Mouse (Mus musculus) embryo, embryonic 10 days (tissue): ENCODE results near the gene Cad.

ENCODE experiments used
- DNase-seq: peaks from one replicate; pipeline ENCODE4 v3.0.0-alpha.2; 2015; ENCODE audit warnings: low spot score

Gene Cad

DNA sequence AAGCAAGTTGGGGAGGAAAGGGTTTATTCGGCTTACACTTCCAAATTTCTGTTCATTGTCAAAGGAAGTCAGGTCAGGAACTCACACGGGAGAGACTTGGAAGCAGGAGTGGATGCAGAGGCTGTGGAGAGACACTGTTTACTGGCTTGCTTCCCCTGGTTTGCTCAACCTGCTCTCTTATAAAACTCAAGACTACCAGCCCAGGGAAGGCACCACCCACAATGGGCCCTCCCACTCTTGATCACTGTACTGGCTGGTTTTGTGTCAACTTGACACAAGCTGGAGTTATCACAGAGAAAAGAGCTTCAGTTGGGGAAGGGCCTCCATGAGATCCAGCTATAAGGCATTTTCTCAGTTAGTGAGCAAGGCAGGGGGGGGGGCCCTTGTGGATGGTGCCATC is 16.5 kb downstream of the Cad start:
- DNase-seq, result no peak

DNA sequence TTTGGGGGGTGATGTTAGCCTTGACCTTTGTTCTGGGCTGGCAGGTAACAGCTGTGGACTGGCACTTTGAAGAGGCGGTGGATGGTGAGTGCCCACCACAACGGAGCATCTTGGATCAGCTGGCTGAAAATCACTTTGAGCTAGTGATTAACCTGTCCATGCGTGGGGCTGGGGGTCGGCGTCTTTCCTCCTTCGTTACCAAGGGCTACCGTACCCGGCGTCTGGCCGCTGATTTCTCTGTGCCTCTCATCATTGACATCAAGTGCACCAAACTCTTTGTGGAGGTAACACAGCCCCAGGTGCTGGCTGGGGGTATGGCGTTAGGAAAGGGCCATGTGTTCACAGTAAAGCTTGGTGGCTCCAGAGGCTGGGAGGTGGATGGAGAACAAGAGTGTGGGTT is 17.2 kb downstream of the Cad start:
- DNase-seq, result no peak

- no peak for DNase-seq
Observed at GRCm38 (mm10) chr5:31073176-31073575, 18.6 kb downstream of the Cad start.

DNA sequence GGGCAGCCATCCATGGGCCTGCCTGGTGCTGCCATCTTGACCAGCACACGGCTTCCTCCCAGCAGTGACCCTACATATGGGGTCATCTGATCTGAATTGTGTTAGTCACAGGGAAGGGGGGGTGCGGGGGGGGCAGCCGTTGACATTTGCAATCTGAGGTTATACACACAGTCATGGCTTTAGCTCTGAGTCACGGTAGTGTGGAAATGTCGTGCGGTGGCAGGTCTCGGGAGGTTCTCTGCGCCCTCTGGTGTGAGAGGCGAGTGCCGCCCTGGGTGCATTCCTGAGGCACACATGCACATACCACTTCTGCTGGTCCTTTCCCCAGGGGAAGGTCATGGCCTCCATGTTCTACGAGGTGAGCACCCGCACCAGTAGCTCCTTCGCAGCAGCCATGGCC is 21.8 kb downstream of the Cad start:
- no peak for DNase-seq

DNA sequence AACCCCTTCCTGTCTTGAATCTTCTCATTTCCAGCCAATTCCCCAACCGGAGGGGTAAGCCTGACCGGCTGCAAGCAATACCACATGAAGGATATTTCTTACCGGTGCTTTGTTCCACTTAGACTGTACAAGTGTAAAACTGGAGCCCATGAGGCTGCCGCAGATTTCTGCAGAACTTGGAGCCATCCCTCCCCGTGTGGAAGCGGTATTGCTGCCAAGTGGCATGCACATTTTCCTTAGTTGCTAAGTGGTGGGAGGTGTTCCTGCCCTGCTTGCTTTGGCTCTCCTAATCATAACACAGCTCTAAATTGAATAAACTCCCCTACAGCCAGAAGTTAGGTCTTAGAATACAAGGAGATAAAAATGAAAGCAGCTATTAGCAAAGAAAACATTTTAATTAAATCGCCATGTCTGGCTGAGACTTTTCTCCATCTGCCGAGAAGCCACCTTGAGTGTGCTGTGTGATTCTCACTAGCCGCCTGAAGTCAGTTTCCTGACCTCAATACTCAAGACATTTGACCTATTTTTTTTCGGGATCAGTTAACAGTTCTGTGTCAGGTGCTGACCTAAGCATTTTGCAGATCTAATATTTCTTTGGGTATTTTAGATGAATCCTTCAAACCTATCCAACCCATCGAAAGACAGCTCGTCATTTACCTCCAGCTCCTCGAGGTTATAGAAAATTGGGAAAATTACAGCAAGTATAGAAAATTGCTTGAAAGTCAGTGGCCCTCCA is 25.6 kb downstream of the Cad start:
- DNase-seq, result no peak

GRCm38 (mm10) chr5:31080795-31081164 is 26.2 kb downstream of the Cad start:
- DNase-seq, result no peak

- DNase-seq, result peak; percentile 80
Observed at GRCm38 (mm10) chr5:31081386-31081785, 26.8 kb downstream of the Cad start.

- DNase-seq, result peak; percentile 82
Observed at GRCm38 (mm10) chr5:31082355-31082754, 27.8 kb downstream of the Cad start.

DNA sequence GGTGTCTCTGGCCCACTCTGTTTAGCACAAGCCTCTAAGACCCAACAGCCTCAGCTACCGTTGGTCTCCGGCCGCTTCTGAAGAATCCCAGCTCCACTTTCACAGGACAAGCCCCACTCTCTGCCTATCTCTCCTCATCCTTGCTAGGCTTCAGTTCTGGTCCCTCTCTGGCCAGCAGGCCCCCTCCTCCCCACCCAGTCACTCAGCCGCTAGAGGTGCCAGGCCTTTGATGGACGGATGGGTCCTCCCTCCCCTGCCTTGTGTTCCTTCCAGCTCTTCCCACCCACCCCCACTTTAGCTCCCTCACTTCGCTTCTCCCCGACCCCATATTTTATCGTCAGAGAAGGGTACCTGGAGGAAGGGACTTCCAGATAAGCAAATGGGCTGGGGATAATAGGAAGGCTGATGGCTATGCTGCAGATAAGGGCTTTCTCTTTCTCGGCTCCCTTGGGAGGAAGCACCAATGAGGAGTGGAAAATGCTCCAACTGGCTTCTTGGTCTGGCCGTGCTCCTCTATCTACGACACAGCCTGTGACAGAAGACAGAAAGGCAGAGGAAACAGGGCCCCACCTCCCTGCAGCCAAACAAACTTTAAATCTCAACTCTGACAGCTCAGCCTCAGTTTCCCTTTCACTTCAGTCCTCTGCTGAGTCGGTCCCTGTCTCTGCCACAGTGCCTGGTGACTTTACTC is 28.5 kb downstream of the Cad start:
- no peak for DNase-seq

DNA sequence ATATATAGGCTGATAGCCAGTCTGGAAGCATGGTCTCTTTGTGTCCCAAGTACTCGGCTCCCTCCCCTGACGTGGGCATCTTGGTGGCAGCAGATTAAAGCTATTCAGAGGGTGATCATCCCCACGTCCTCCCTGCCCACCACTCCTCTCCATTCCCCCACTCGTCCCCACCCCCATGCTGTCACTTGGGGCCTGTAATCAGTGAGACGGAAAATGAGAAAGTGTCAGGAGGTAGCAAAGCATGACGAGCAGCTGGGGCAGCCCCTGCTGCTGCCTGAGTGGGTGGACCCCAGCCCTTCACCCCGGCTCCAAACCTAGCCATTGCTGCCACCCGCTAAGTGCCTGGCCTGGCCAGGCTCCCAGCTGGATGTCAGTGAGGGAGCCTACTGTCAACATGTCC is 29.4 kb downstream of the Cad start:
- no peak for DNase-seq

DNA sequence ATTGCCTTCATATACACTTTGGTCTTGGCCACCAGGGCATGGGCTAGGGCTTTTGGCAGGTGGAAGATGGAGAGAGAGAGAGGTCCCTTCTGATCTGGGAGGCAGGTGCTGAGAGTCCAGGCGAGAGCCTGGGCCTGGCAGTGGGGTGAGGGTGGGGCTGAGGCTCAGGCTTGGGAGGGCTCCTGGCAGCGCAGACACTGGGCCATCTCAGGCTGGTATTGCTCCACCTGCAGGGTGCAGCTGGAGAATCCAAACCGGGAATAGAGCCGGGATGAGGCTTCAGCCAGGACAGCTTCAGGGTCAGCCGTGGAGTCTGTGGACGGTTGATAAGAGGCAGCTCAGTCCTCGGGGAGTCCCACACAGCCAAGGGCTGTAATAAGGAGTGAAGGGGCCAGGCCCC is 32.0 kb downstream of the Cad start:
- DNase-seq, result no peak

GRCm38 (mm10) chr5:31087131-31087530 is 32.6 kb downstream of the Cad start:
- no peak for DNase-seq

DNA sequence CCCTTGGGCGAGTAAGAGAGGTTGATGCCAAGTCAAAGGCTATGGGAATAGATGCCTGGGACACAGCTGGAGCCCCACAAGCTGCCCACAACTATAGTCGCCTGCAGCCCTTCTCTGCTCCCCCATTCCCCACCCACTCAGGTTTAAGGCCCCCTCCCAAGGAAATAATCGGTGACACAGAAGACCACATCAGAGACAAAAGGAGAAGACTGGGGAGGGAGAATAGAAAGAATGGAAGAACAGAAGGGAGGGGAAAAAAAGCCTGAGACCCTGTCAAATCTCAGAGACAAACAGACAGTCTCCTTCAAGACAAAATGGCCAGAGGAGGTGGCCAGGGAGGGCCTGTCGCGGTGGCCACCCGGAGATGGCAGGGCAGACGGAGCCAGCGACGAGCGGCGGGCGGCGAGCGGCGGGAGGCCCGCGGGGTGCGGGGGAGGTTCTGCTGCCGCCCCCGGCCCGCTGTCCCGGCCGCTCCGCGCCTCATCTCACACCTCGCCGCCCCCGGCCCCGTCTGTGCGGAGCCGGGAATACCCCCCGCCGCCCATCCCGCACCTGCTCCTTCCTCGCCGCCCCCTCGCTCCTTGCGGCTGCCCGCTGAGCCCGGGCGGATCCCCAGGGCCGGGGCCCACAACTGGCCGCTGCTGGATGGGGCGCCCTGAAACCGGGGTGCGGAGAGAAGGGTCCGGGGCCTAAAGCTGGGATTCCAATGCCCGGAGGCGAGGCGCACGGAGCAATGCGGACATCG is 37.8 kb downstream of the Cad start:
- no peak for DNase-seq

- DNase-seq, result peak; percentile 24
Observed at GRCm38 (mm10) chr5:31093151-31094041, 38.8 kb downstream of the Cad start.

- DNase-seq, result no peak
Observed at GRCm38 (mm10) chr5:31094100-31094798, 39.7 kb downstream of the Cad start.

DNA sequence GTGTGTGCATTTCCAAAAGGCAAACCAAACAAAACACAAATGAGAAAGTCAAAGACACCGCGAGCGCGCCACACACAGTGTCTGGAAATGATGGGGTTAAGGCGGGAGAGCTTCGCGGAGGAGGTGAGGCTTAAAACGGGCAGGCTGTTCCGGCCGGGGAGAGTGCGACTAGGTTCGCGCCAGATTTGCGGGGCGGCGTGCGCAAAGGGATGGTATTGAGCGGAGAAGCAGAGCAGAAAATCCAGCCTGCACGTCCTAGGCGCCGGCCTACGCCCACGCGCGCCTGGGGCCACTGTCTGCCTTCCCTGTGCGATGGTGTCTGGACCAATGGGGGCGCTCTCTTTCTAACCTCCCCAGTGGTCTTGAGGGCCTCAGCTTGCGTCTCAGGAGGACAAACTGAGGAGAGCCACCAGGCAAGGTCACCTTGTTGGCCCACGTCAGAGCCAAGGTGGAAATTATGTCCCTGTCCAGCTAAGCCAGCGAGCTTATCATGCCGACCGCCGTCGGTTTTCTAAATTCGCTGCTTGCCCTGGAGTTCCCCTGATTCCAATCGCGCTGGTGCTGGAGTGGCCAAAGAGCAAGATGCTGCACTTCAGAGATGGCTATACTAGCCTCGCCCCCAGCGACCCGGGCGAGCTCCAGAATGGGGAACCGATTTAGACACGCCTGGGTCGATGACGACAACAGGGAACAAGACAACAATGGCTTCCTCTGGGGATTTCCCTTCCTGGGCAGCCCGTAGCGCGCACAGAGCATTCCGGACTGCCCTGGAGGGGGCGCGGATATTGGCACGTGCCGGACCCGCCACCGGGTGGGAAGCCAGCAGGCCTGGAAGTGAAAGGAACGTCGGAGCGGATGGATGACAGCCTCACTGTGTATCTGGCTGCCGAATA is 40.5 kb downstream of the Cad start:
- peak; percentile 51 for DNase-seq

DNA sequence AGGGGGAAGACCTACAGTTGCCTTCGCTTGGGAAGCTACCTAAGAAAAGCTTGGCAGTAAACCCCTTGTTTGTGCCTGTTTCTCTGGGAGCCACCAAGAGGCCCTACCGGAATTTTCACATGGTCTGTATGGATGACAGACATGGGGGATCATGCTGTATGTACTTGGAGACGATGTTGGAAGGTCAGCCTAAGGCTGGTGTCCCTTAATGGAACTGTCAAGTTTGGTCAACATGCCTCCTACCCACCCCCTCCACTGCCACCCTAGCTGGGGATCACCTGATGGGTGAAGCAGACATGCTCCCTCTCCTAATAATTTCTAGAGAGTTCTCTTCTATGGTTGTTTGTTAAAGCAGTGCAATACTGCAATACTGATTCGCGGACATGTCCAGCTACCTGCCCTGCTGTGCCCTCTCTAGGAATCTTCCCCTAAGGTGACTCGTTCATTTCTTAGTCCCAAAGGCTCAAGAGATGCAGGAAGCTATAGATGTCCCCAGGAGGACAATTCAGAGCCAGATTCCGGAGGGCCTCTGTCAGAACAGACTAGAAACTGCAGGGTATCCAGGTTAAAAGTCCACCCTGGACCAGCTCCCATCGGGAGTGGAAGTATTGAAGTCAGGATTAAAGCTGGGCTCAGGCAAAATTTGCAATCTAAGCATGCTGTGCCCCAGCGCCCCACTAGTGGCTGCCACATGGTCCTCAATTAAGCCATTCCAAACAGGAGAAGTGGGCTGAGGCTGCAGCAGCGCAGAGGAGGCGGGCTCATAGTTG is 41.3 kb downstream of the Cad start:
- DNase-seq, result no peak

DNA sequence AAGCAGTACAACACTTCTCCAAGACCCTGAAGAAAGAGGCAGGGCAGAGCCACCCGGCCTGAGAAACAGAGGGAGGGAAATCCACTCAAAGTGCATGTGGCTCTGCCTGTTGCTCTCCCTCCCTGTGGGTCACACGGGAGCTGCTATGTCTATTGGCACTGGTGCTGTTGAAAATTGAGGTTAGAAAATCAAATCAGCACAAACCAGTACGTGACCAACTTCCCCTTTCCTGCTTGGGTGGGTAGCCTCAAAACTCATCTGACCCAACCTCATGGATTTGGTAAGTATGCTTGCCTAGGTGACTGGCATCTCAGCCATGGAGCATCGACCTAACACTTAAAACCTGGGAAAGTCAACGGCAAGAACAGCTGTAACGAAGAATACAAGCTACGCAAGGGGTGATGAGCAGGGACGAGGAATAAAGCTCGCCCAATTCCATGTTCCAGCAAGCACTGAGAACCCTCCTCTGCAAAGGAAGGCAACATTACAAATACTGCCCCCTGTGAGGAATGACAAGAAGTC is 51.3 kb downstream of the Cad start, which contains the start of gene Dnajc5g:
Dnajc5g (plus strand) TSS at position 472 of the 522 bp plus-strand sequence.
- no peak for DNase-seq

DNA sequence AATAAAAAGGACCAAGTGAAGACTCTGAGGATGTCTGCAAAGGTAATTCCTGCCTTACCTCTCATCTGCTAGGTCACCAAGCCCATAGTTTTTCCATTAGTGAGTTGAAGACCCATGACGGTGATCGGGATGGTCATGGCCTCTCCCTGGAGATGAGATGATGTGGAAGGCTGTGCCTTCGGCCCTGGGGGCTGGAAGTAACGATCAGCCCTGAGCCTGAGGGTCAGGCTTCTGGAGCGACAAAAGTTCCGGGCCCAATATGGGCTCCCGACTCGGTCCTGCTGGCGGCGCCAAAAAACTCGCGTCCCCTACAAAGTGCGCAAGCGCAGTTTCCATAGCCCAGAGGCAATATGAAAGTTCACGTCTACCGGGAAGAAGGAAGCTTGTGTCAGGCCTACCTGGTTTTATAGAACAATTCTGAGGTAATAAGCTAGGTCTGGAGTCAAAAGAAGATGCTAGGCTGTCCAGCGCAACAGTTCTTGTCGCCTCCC is 53.5 kb downstream of the Cad start, which contains the start of gene Slc30a3:
Slc30a3 (minus strand) TSS at position 238 of the 491 bp plus-strand sequence.
- no peak for DNase-seq
